Mouse (Mus musculus) forebrain, embryonic 14.5 days (tissue): Measurements from ENCODE around the gene Rbm42. TPM values are rescaled to one million over a fixed set of nuclear protein-coding genes. Genes with fewer than 3 reads are reported as not detected.
A peak's percentile ranks its signal among the peaks of the same experiment; 100 is the strongest.

Experiments used
- ATAC-seq: fragments of 200-750 bp; cut with Nextera tagmentation; 2 replicates; pipeline ENCODE4 v1.8.0; 2017; ENCODE audit warnings: mild to moderate bottlenecking, moderate library complexity
- DNase-seq: peaks from one replicate; pipeline ENCODE4 v3.0.0-alpha.2; 2015; ENCODE audit warnings: low spot score
- H3K27ac ChIP-seq: fragments of 300-500 bp; sonication (generic); 2 replicates; pipeline ENCODE4 v1.5.1; 2014; ENCODE audit warnings: low read depth, mild to moderate bottlenecking, control low read depth, low read length, moderate library complexity
- H3K27me3 ChIP-seq: fragments of 300-500 bp; sonication (generic); replicated peaks from 2 replicates; pipeline ENCODE4 v1.6.1; 2014; ENCODE audit warnings: low read length, control low read depth, mixed read lengths; ENCODE audit not compliant: control insufficient read depth, insufficient read depth
- H3K36me3 ChIP-seq: fragments of 300-500 bp; sonication (generic); 2 replicates; pipeline ENCODE4 v1.6.1; 2014; ENCODE audit warnings: low read length, control low read depth; ENCODE audit not compliant: control insufficient read depth, insufficient read depth
- H3K4me1 ChIP-seq: fragments of 300-500 bp; sonication (generic); 2 replicates; pipeline ENCODE4 v1.6.1; 2014; ENCODE audit warnings: antibody characterized with exemption, low read length, control low read depth; ENCODE audit not compliant: control insufficient read depth, insufficient read depth
- H3K4me2 ChIP-seq: fragments of 300-500 bp; sonication (generic); 2 replicates; pipeline ENCODE4 v1.6.1; 2014; ENCODE audit warnings: mild to moderate bottlenecking, control low read depth, low read length
- H3K4me3 ChIP-seq: fragments of 300-500 bp; sonication (generic); 2 replicates; pipeline ENCODE4 v1.5.1; 2014; ENCODE audit warnings: low read depth, low read length, control low read depth
- H3K9ac ChIP-seq: fragments of 300-500 bp; sonication (generic); 2 replicates; pipeline ENCODE4 v1.6.1; 2014; ENCODE audit warnings: mild to moderate bottlenecking, low read length, control low read depth, moderate library complexity
- H3K9me3 ChIP-seq: fragments of 300-500 bp; sonication (generic); replicated peaks from 2 replicates; pipeline ENCODE4 v1.6.1; 2016; ENCODE audit warnings: low read length, control low read depth, mixed read lengths; ENCODE audit not compliant: control insufficient read depth
- whole genome bisulfite sequencing: fragments of 180-500 bp; shearing (Covaris S2); extraction: QIAGEN DNeasy Blood & Tissue Kit; methylation state at CpG from one replicate; pipeline ENCODE4 v1.1.7; 2014; 5-methylcytosine and 5-hydroxymethylcytosine counted together
- polyA plus RNA-seq: library from polyadenylated mRNA; unstranded; fragments of >200 nt; fragmentation: Nextera tagmentation; extraction: Ambion mirVana; gene quantifications from 2 replicates; pipeline ENCODE4 v1.2.1, GENCODE M21; 2014

Rbm42 gene
- polyA plus RNA-seq: 120 and 133 TPM in 2 replicates

DNA sequence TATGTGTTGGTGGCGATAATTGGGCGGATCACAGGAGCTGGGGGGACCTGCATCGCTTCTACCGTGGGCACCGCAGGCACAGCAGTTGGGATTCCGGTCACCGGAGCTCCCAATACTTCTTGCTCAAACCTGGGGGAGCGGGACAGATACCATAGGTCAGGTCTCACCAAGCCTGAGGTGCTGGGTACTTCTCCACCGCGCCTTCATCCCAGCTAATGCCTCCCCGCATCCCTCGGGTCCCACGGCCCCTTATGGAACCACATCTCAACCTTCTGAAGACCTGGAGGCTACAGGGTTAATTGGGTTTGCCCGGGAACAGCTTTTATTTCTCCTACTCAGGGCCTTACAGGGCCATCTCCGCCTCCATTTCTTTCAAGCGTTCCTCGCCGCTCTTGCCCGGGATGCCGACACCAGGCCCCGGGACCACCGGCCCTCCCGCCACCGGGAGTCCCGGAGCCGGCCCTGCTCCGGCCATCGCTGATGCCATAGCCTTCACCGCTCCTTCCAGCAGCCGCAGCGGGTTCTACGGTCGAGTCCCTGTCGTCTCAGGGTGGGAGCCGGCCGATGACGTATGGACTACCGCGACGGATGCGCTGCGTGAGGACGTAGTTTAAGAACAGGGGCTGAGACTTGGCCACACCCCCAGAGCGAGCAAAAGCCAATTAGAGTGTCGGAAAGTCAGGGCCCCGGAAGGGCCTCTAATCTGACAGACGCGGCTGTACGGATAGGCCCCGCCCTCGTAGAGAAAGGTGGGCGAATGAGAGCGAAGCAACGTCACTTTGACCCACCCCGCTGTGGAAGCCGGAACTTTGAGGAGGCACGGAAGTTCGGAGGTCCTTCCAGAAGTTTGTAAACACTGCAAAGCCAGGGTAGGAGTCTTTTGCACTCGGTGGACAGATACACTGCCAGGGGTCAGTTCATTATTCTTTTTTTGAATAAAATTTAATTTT, at the start of gene Rbm42:
Rbm42 (minus strand) TSS at position 727 of the 950 bp plus-strand sequence.
- ATAC-seq: peak; percentile 100
- Histone ChIP-seq H3K9ac (peak within 1 kb of the TSS; percentile 94), H3K36me3 (peaks cover 58% of the 10 kb centered on the region)

GRCm38 (mm10) chr7:30698589-30698988, 48.5 kb upstream of the Rbm42 start, which contains the start of gene 2200002J24Rik:
Gene 2200002J24Rik (plus strand): TSS chr7:30698926.
- H3K9ac ChIP-seq: no peak within 1 kb of the TSS
- H3K36me3 ChIP-seq: no peaks in the 10 kb centered on the region
- H3K27me3 ChIP-seq: no peaks in the 10 kb centered on the region
- no peak within 1 kb of the TSS for H3K4me2 ChIP-seq
- no peaks in the 10 kb centered on the region for H3K4me1 ChIP-seq
- ATAC-seq (no peak), DNase-seq (peak; percentile 37)
- H3K9me3 ChIP-seq: no peaks in the 10 kb centered on the region
- WGBS: 35% methylated on average over 9 of the region's 9 CpGs
- H3K27ac ChIP-seq: no peak within 1 kb of the TSS
- no peak within 1 kb of the TSS for H3K4me3 ChIP-seq

More for the DNA sequence above, at the start of gene Rbm42:
- Histone ChIP-seq H3K27me3 (no peaks in the 10 kb centered on the region), H3K4me2 (peak within 1 kb of the TSS; percentile 95), H3K4me3 (peak within 1 kb of the TSS; percentile 86), H3K4me1 (peaks cover 4% of the 10 kb centered on the region), H3K9me3 (no peaks in the 10 kb centered on the region), H3K27ac (no peak within 1 kb of the TSS)
- 1% methylated on average over 59 of the region's 59 CpGs for WGBS
- DNase-seq: peak; percentile 100

DNA sequence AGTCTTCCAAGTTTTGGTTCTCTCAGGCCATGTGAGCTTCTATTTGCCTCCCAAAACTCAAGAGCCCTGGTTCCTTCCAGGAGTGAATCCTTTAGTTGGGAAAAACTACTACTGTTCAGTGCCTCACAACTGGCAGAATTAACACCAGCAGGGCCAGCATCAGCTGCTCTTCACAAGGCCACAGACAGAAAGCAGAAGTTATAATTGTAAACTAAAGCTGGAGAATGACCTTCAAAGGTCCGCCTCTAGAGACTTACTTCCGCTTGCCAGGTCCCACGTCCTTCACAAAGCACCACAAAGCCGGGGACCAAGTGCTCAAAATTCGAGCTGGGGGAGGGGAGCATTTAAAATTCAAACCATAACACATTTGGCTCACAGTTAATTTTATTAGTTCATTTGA, 48.0 kb upstream of the Rbm42 start:
- H3K4me1 ChIP-seq: no peaks in the 10 kb centered on the region
- H3K36me3 ChIP-seq: no peaks in the 10 kb centered on the region
- no peaks in the 10 kb centered on the region for H3K27me3 ChIP-seq
- no peaks in the 10 kb centered on the region for H3K9me3 ChIP-seq
- DNase-seq (no peak), ATAC-seq (no peak)
- no peak overlapping the region for H3K4me3 ChIP-seq
- H3K27ac ChIP-seq: no peak overlapping the region
- no peak overlapping the region for H3K9ac ChIP-seq
- no peak overlapping the region for H3K4me2 ChIP-seq
- WGBS: 78% methylated on average over 5 of the region's 5 CpGs

- Histone ChIP-seq H3K4me3 (no peak overlapping the region), H3K36me3 (no peaks in the 10 kb centered on the region), H3K4me1 (no peaks in the 10 kb centered on the region), H3K27ac (no peak overlapping the region), H3K27me3 (no peaks in the 10 kb centered on the region; the same call in 1 of the 2 replicates), H3K9ac (no peak overlapping the region), H3K9me3 (no peaks in the 10 kb centered on the region), H3K4me2 (no peak overlapping the region)
- no peak for DNase-seq
- 75% methylated on average over 6 of the region's 6 CpGs for WGBS
- ATAC-seq: no peak
These were observed 38.2 kb upstream of the Rbm42 start for GRCm38 (mm10) chr7:30688325-30688724.

- Histone ChIP-seq H3K4me3 (no peak overlapping the region), H3K27me3 (no peaks in the 10 kb centered on the region; the same call in 1 of the 2 replicates), H3K36me3 (no peaks in the 10 kb centered on the region), H3K9me3 (no peaks in the 10 kb centered on the region), H3K4me2 (no peak overlapping the region), H3K4me1 (no peaks in the 10 kb centered on the region), H3K27ac (no peak overlapping the region), H3K9ac (no peak overlapping the region)
- 83% methylated on average over 2 of the region's 2 CpGs for WGBS
- no peak for ATAC-seq
- no peak for DNase-seq
These were observed 33.3 kb upstream of the Rbm42 start for GRCm38 (mm10) chr7:30683425-30683824.

GRCm38 (mm10) chr7:30681897-30682296, 31.8 kb upstream of the Rbm42 start:
- Histone ChIP-seq H3K27ac (no peak overlapping the region), H3K4me3 (no peak overlapping the region), H3K9ac (no peak overlapping the region), H3K36me3 (no peaks in the 10 kb centered on the region), H3K27me3 (no peaks in the 10 kb centered on the region), H3K4me2 (no peak overlapping the region), H3K9me3 (no peaks in the 10 kb centered on the region), H3K4me1 (no peaks in the 10 kb centered on the region)
- 72% methylated on average over 5 of the region's 5 CpGs for WGBS
- DNase-seq: no peak
- ATAC-seq: no peak

DNA sequence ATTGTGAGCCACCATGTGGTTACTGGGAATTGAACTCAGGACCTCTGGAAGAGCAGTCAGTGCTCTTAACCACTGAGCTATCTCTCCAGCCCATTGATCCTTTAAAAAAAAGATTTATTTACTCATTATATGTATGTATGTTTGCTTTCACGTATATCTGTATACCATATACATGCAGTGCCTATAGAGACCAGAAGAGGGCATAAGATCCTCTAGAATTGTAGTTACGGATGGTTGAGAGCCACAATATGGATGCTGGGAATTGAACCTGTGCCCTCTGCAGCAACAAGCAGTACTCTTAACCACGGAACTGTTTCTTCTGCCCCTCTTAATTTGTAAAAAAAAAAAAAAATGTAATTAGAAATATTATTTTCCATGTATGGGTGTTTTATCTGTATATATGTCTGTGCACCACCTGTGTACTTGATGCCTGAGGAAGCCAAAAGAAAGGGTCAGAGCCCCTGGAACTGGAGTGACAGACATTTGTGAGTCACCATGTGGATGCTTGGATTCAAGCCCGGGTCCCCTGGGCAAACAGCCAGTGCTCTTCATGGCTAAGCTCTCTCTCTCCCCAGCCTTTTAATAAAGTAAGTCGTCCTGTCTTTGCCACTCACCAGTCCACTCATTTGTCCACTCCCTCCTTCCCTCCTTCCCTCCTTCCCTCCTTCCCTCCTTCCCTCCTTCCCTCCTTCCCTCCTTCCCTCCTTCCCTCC, 28.3 kb upstream of the Rbm42 start:
- ATAC-seq (no peak), DNase-seq (peak; percentile 67)
- Histone ChIP-seq H3K9ac (no peak overlapping the region), H3K4me1 (no peaks in the 10 kb centered on the region), H3K4me3 (no peak overlapping the region), H3K9me3 (no peaks in the 10 kb centered on the region), H3K27ac (no peak overlapping the region), H3K27me3 (no peaks in the 10 kb centered on the region), H3K4me2 (no peak overlapping the region), H3K36me3 (no peaks in the 10 kb centered on the region)
- 56% methylated on average over 5 of the region's 5 CpGs for WGBS

- H3K27ac ChIP-seq: no peak within 1 kb of the TSS
- no peaks in the 10 kb centered on the region for H3K36me3 ChIP-seq
- no peaks in the 10 kb centered on the region for H3K27me3 ChIP-seq
- no peak within 1 kb of the TSS for H3K4me2 ChIP-seq
- no peak for ATAC-seq
- H3K9me3 ChIP-seq: no peaks in the 10 kb centered on the region
- WGBS: 77% methylated on average over 9 of the region's 9 CpGs
- no peak for DNase-seq
- no peaks in the 10 kb centered on the region for H3K4me1 ChIP-seq
- no peak within 1 kb of the TSS for H3K9ac ChIP-seq
- H3K4me3 ChIP-seq: no peak within 1 kb of the TSS
These were observed 21.4 kb upstream of the Rbm42 start, which contains the start of gene Pmis2 for GRCm38 (mm10) chr7:30671480-30671879. Gene Pmis2 (minus strand): TSS chr7:30671605.
